Mouse (Mus musculus): ENCODE measurements at regions not wholly inside any gene's neighbourhood (a gene's known extent, or its start where the extent isn't known, plus 50 kb on each side); places are given as distances from the start of the nearest gene placed in this dataset.

- no peaks in the 10 kb centered on the region for H3K9me3 ChIP-seq (ENCODE audit: control insufficient read depth, low read length)
- H3K4me2 ChIP-seq (replicated peaks; ENCODE audit: low read depth, low read length), result no peak overlapping the region
- H3K36me3 ChIP-seq (ENCODE audit: control insufficient read depth, insufficient read depth, low read length), result no peaks in the 10 kb centered on the region
- no peaks in the 10 kb centered on the region for H3K4me1 ChIP-seq (replicated peaks; ENCODE audit: control insufficient read depth, insufficient read depth, low read length)
- ATAC-seq (ENCODE audit: low FRiP score), result no peak
- 82% methylated on average over 3 of the region's 3 CpGs for WGBS
- H3K9ac ChIP-seq (ENCODE audit: low read depth, low read length), result no peak overlapping the region
- no peaks in the 10 kb centered on the region for H3K27me3 ChIP-seq (ENCODE audit: control insufficient read depth, insufficient read depth, low read length)
- H3K4me3 ChIP-seq (ENCODE audit: low read depth, low read length), result no peak overlapping the region
- H3K27ac ChIP-seq (ENCODE audit: low read depth, low read length), result no peak overlapping the region
- no peak for DNase-seq (ENCODE audit: low spot score)
Measured at GRCm38 (mm10) chr4:131525236-131525635, 312.9 kb downstream of the Ptpru start.

GRCm38 (mm10) chr4:131530491-131530890, 307.6 kb downstream of the Ptpru start:
- H3K27me3 ChIP-seq (ENCODE audit: control insufficient read depth, insufficient read depth, low read length), result no peaks in the 10 kb centered on the region
- H3K4me1 ChIP-seq (replicated peaks; ENCODE audit: control insufficient read depth, insufficient read depth, low read length), result no peaks in the 10 kb centered on the region
- no peak overlapping the region for H3K27ac ChIP-seq (ENCODE audit: low read depth, low read length)
- H3K4me3 ChIP-seq (ENCODE audit: low read depth, low read length), result no peak overlapping the region
- DNase-seq (ENCODE audit: low spot score) (no peak), ATAC-seq (ENCODE audit: low FRiP score) (no peak)
- no peak overlapping the region for H3K4me2 ChIP-seq (replicated peaks; ENCODE audit: low read depth, low read length)
- H3K9ac ChIP-seq (ENCODE audit: low read depth, low read length), result no peak overlapping the region
- H3K9me3 ChIP-seq (ENCODE audit: control insufficient read depth, low read length), result no peaks in the 10 kb centered on the region
- no peaks in the 10 kb centered on the region for H3K36me3 ChIP-seq (ENCODE audit: control insufficient read depth, insufficient read depth, low read length)
- 88% methylated on average over 5 of the region's 5 CpGs for WGBS

DNA sequence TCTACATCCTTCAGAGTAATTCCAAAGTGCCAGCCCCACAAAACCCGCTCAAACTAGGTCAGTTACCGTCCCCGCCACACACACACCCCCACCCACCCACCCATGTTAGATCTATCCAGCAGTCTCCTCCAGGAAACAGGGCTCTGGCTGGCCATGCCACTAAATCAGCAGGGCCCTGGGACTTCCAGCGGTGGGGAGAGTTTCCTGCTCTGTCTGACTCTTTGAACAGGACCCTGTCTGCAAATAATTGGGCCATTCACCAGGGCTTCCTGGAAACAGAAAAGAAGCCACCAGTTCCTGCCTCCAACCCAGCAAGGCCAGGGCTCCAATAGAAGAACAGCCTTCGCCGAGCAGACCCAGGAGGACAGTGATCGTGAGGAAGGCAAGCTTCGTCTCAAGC, 307.1 kb downstream of the Ptpru start:
- Histone ChIP-seq H3K36me3 (ENCODE audit: control insufficient read depth, insufficient read depth, low read length) (no peaks in the 10 kb centered on the region), H3K27ac (ENCODE audit: low read depth, low read length) (no peak overlapping the region), H3K9ac (ENCODE audit: low read depth, low read length) (no peak overlapping the region), H3K4me2 (replicated peaks; ENCODE audit: low read depth, low read length) (no peak overlapping the region), H3K27me3 (ENCODE audit: control insufficient read depth, insufficient read depth, low read length) (no peaks in the 10 kb centered on the region), H3K4me3 (ENCODE audit: low read depth, low read length) (no peak overlapping the region), H3K4me1 (replicated peaks; ENCODE audit: control insufficient read depth, insufficient read depth, low read length) (no peaks in the 10 kb centered on the region), H3K9me3 (ENCODE audit: control insufficient read depth, low read length) (no peaks in the 10 kb centered on the region)
- WGBS, result 85% methylated on average over 8 of the region's 8 CpGs
- ATAC-seq (ENCODE audit: low FRiP score) (no peak), DNase-seq (ENCODE audit: low spot score) (no peak)

- 84% methylated on average over 6 of the region's 6 CpGs for WGBS
- Histone ChIP-seq H3K9me3 (ENCODE audit: control insufficient read depth, low read length) (no peaks in the 10 kb centered on the region), H3K4me1 (replicated peaks; ENCODE audit: control insufficient read depth, insufficient read depth, low read length) (no peaks in the 10 kb centered on the region), H3K9ac (ENCODE audit: low read depth, low read length) (no peak overlapping the region), H3K36me3 (ENCODE audit: control insufficient read depth, insufficient read depth, low read length) (no peaks in the 10 kb centered on the region), H3K27me3 (ENCODE audit: control insufficient read depth, insufficient read depth, low read length) (no peaks in the 10 kb centered on the region), H3K4me3 (ENCODE audit: low read depth, low read length) (no peak overlapping the region), H3K4me2 (replicated peaks; ENCODE audit: low read depth, low read length) (no peak overlapping the region), H3K27ac (ENCODE audit: low read depth, low read length) (no peak overlapping the region)
- DNase-seq (ENCODE audit: low spot score), result no peak
- ATAC-seq (ENCODE audit: low FRiP score), result no peak
Measured at GRCm38 (mm10) chr4:131534831-131535230, 303.3 kb downstream of the Ptpru start.

DNA sequence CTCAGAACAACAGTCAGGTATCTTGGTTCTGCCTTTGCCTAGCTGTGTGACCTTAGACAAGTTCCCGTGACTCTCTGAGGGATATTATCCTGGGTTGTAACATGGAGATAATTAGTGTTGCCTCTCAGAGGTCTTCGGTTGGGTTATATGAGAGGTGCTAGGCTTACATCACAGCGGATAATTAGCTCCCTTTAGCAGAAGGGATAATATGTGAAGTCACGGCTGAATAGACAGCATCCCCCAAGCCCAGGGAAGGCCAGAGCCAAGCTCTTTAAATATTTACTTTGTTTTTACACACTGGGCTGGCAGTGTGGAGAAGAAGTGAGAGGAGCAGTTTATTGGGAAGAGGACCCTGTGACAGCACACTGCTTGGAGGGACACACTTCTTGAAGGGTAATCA, 299.9 kb downstream of the Ptpru start:
- Histone ChIP-seq H3K27me3 (ENCODE audit: control insufficient read depth, insufficient read depth, low read length) (no peaks in the 10 kb centered on the region), H3K36me3 (ENCODE audit: control insufficient read depth, insufficient read depth, low read length) (no peaks in the 10 kb centered on the region), H3K9me3 (ENCODE audit: control insufficient read depth, low read length) (no peaks in the 10 kb centered on the region), H3K4me2 (replicated peaks; ENCODE audit: low read depth, low read length) (no peak overlapping the region), H3K4me3 (ENCODE audit: low read depth, low read length) (no peak overlapping the region), H3K9ac (ENCODE audit: low read depth, low read length) (no peak overlapping the region), H3K4me1 (replicated peaks; ENCODE audit: control insufficient read depth, insufficient read depth, low read length) (no peaks in the 10 kb centered on the region), H3K27ac (ENCODE audit: low read depth, low read length) (no peak overlapping the region)
- DNase-seq (ENCODE audit: low spot score), result no peak
- 83% methylated on average over 4 of the region's 4 CpGs for WGBS
- ATAC-seq (ENCODE audit: low FRiP score), result no peak

GRCm38 (mm10) chr4:131546422-131547200, 291.5 kb downstream of the Ptpru start:
- H3K27me3 ChIP-seq (ENCODE audit: control insufficient read depth, insufficient read depth, low read length), result no peaks in the 10 kb centered on the region
- no peaks in the 10 kb centered on the region for H3K9me3 ChIP-seq (ENCODE audit: control insufficient read depth, low read length)
- DNase-seq (ENCODE audit: low spot score), result no peak
- 53% methylated on average over 12 of the region's 12 CpGs for WGBS
- H3K4me2 ChIP-seq (replicated peaks; ENCODE audit: low read depth, low read length), result no peak overlapping the region
- ATAC-seq (ENCODE audit: low FRiP score), result no peak
- no peak overlapping the region for H3K4me3 ChIP-seq (ENCODE audit: low read depth, low read length)
- no peak overlapping the region for H3K9ac ChIP-seq (ENCODE audit: low read depth, low read length)
- no peak overlapping the region for H3K27ac ChIP-seq (ENCODE audit: low read depth, low read length)
- H3K36me3 ChIP-seq (ENCODE audit: control insufficient read depth, insufficient read depth, low read length), result no peaks in the 10 kb centered on the region
- H3K4me1 ChIP-seq (replicated peaks; ENCODE audit: control insufficient read depth, insufficient read depth, low read length), result no peaks in the 10 kb centered on the region

GRCm38 (mm10) chr4:131549581-131549980, 288.5 kb downstream of the Ptpru start:
- Histone ChIP-seq H3K4me2 (replicated peaks; ENCODE audit: low read depth, low read length) (no peak overlapping the region), H3K4me3 (ENCODE audit: low read depth, low read length) (no peak overlapping the region), H3K9me3 (ENCODE audit: control insufficient read depth, low read length) (no peaks in the 10 kb centered on the region), H3K27me3 (ENCODE audit: control insufficient read depth, insufficient read depth, low read length) (no peaks in the 10 kb centered on the region), H3K9ac (ENCODE audit: low read depth, low read length) (no peak overlapping the region), H3K27ac (ENCODE audit: low read depth, low read length) (no peak overlapping the region), H3K36me3 (ENCODE audit: control insufficient read depth, insufficient read depth, low read length) (no peaks in the 10 kb centered on the region), H3K4me1 (replicated peaks; ENCODE audit: control insufficient read depth, insufficient read depth, low read length) (no peaks in the 10 kb centered on the region)
- DNase-seq (ENCODE audit: low spot score), result no peak
- ATAC-seq (ENCODE audit: low FRiP score), result no peak
- 87% methylated on average over 11 of the region's 12 CpGs for WGBS

- WGBS, result 87% methylated on average over 5 of the region's 5 CpGs
- Histone ChIP-seq H3K4me3 (ENCODE audit: low read depth, low read length) (no peak overlapping the region), H3K4me2 (replicated peaks; ENCODE audit: low read depth, low read length) (no peak overlapping the region), H3K27me3 (ENCODE audit: control insufficient read depth, insufficient read depth, low read length) (no peaks in the 10 kb centered on the region), H3K27ac (ENCODE audit: low read depth, low read length) (no peak overlapping the region), H3K9ac (ENCODE audit: low read depth, low read length) (no peak overlapping the region), H3K36me3 (ENCODE audit: control insufficient read depth, insufficient read depth, low read length) (no peaks in the 10 kb centered on the region), H3K4me1 (replicated peaks; ENCODE audit: control insufficient read depth, insufficient read depth, low read length) (no peaks in the 10 kb centered on the region), H3K9me3 (ENCODE audit: control insufficient read depth, low read length) (no peaks in the 10 kb centered on the region)
- ATAC-seq (ENCODE audit: low FRiP score) (no peak), DNase-seq (ENCODE audit: low spot score) (no peak)
Measured at GRCm38 (mm10) chr4:131558513-131558912, 279.6 kb downstream of the Ptpru start.

DNA sequence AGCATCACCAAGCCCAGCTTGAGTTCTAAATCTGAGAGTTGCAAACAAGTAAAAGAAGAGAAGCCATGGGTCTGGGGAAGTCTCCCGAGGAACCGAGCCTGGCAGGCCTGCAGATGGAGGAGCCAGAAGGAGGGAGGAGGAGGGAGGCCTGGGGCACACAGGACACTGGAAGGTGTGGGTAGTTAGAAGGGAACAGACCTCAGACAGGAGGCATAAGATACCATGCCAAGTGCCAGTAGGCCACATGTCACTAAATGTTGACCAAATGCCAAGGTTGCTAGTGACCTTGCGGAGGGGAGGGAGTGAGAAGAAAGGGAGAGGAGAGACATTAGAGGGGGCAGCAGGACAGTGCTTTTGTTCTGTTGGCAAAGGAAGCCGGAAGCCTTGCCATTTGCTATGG, 274.2 kb downstream of the Ptpru start:
- no peaks in the 10 kb centered on the region for H3K27me3 ChIP-seq (ENCODE audit: control insufficient read depth, insufficient read depth, low read length)
- H3K27ac ChIP-seq (ENCODE audit: low read depth, low read length), result no peak overlapping the region
- 82% methylated on average over 4 of the region's 4 CpGs for whole genome bisulfite sequencing
- no peak overlapping the region for H3K4me3 ChIP-seq (ENCODE audit: low read depth, low read length)
- no peak for ATAC-seq (ENCODE audit: low FRiP score)
- DNase-seq (ENCODE audit: low spot score), result no peak
- H3K36me3 ChIP-seq (ENCODE audit: control insufficient read depth, insufficient read depth, low read length), result no peaks in the 10 kb centered on the region
- no peak overlapping the region for H3K9ac ChIP-seq (ENCODE audit: low read depth, low read length)
- H3K4me2 ChIP-seq (replicated peaks; ENCODE audit: low read depth, low read length), result no peak overlapping the region
- no peaks in the 10 kb centered on the region for H3K4me1 ChIP-seq (replicated peaks; ENCODE audit: control insufficient read depth, insufficient read depth, low read length)
- H3K9me3 ChIP-seq (ENCODE audit: control insufficient read depth, low read length), result no peaks in the 10 kb centered on the region

All from hindbrain, embryonic 11.5 days (tissue).